Mouse (Mus musculus) left cerebral cortex, adult 2 months (tissue): ENCODE results near the gene Ppp1cc. TPM values are rescaled to one million over a fixed set of nuclear protein-coding genes. Genes with fewer than 3 reads are reported as not detected.
A peak's percentile ranks its signal among the peaks of the same experiment; 100 is the strongest.

ENCODE experiments used
- DNase-seq, 2 experiments: peaks; one replicate each; pipeline ENCODE4 v3.0.0; 2021 to 2022; ENCODE audit warnings: low spot score in 2 of 2, mixed read lengths in 1 of 2; ENCODE audit errors: extremely low spot score in 1 of 2
- H3K27ac ChIP-seq: fragments of 200-600 bp; 2 replicates; pipeline ENCODE4 v1.8.1; 2022
- H3K4me3 ChIP-seq: fragments of 200-600 bp; 2 replicates; pipeline ENCODE4 v1.8.1; 2022
- CTCF ChIP-seq: fragments of 200-600 bp; IDR thresholded peaks from 2 replicates; pipeline ENCODE4 v1.8.1; 2022; ENCODE audit warnings: antibody characterized with exemption, mild to moderate bottlenecking, moderate library complexity
- intact Hi-C: fragments of 180-260 bp; cut with DNase I; formaldehyde crosslinking; loops from one replicate; pipeline ENCODE4 v1.15.1; 2025
- long read RNA-seq, 2 experiments: library from polyadenylated mRNA; stranded (forward); transcript quantifications; one replicate each; pipeline ENCODE4 v2.0.0; 2021; ENCODE audit warnings: borderline mapping rate in 2 of 2
- total RNA-seq, 2 experiments: library from RNA; stranded (reverse); gene quantifications; 2 replicates each; pipeline ENCODE4 v1.2.3; 2021

Gene Ppp1cc
- total RNA-seq: 100 to 1,000 TPM; 176 to 195 TPM
- long read RNA-seq, experiment 1, transcript Ppp1cc-201 (8 exons, 1,442 nt): minor isoform, 6 of 129 reads
- long read RNA-seq, experiment 1, transcript Ppp1cc-202 (7 exons, 2,384 nt): major isoform, 102 of 129 reads
- long read RNA-seq, experiment 1, transcript Ppp1cc-203 (6 exons, 2,492 nt): minor isoform, 9 of 129 reads
- long read RNA-seq, experiment 1, partial matches to known transcripts: 3 of 129 reads
- long read RNA-seq, experiment 1, other reads (novel, unspliced or antisense): 9 of 129 reads
- long read RNA-seq, experiment 2, transcript Ppp1cc-203 (6 exons, 2,492 nt): minor isoform, 9 of 109 reads
- long read RNA-seq, experiment 2, transcript Ppp1cc-202 (7 exons, 2,384 nt): major isoform, 79 of 109 reads
- long read RNA-seq, experiment 2, partial matches to known transcripts: 5 of 109 reads
- long read RNA-seq, experiment 2, other reads (novel, unspliced or antisense): 14 of 109 reads

- TF ChIP-seq CTCF: peak; percentile 39
- intact Hi-C loops: no loop called here
- DNase-seq: peak; percentile 86 to 93
- Histone ChIP-seq H3K4me3 (peak within 1 kb of the TSS; percentile 99), H3K27ac (peak within 1 kb of the TSS; percentile 98)
Observed at GRCm38 (mm10) chr5:122157827-122158381, at the start of gene Ppp1cc. Ppp1cc (plus strand) TSS chr5:122158278.

- intact Hi-C loops: loop anchor here (5.0 kb wide), 2 partner anchors 233 to 283 kb away; partner anchors contain the start of gene Arpc3
- DNase-seq: no peak
- no peak for TF ChIP-seq CTCF
- Histone ChIP-seq H3K27ac (peak overlapping the region; percentile 28; the same call in 1 of the 2 replicates), H3K4me3 (no peak overlapping the region)
Observed at GRCm38 (mm10) chr5:122109325-122110060, 48.6 kb upstream of the Ppp1cc start.

DNA sequence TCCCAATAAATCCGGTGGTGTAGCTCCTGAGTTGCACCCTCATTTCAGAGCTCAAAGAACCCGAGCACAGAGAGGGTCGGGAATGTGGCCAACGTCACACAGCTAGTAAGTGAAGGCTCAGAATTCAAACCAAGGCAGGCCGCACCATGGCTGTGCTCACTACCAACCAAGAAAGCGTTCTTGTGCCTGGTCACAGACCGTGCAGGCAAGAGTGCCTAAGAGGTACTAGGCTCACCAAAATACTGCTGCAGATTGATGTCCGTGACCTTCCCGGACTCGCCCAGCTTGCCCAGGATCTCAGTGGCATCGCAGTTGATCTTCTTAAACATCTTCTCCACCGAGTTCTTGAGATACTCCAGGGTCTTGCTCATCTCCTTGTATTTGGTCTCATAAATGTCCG is 47.5 kb upstream of the Ppp1cc start:
- intact Hi-C loops: loop anchor here (5.0 kb wide), 2 partner anchors 232 to 282 kb away; partner anchors contain the start of gene Arpc3
- no peak for DNase-seq
- TF ChIP-seq CTCF: no peak
- Histone ChIP-seq H3K27ac (no peak overlapping the region), H3K4me3 (no peak overlapping the region)

DNA sequence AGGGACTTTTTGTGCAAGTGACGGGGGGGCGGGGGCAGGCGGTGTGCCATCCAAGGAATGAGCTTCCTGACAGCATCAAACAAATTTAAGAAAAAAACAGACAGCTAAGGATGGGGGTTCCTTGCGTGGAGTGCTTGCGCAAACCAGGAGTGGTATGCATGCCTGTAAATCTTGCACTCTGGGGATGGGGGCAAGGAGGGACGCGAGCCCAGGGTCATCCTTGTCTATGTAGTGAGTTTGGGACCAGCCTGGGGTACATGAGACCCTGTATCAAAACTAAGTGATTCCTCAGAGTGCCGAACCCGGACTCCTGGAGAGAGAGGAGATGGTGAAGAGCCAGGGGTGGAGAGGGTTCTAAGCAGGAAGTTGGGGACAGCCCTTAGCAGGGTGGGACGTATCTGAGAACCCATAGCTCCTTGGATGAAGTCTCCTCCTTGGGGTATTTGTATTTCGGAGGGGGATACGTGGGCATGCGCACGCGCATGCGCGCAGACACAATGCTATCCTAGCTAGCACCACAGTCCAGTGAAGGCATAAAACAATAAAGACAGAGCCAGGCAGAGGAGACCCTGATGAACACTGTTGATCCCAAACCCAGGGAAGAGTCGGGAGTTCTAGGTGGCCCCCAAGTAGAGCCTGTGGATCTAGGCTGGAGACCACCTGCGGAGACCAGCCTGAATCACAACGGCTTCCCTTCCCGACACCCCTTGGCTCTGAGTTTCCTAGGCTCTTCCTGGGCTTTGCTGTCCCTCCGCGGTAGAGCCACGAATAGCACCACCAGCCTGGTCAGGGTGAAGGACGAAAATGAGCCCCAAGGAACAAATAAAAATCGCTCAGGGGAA is 46.8 kb upstream of the Ppp1cc start:
- DNase-seq: no peak
- H3K4me3 ChIP-seq: no peak overlapping the region

DNA sequence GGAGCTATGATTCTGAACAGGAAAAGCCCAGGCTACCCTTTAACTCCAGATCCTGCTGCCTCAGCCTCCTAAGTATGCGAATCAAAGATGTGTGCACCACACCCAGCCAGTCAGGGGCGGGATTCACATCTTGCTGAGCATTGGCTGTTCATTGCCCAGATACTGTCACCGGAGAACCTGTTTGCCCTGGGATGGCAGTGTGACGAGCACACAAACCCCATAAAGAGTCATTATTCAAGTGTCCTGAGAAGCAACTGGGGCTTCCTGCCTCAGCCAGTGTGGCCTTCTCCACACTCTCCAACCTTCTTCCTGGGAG is 46.2 kb upstream of the Ppp1cc start:
- H3K4me3 ChIP-seq: no peak overlapping the region
- TF ChIP-seq CTCF: no peak
- DNase-seq: no peak
- intact Hi-C loops: loop anchor here (5.0 kb wide), 2 partner anchors 230 to 280 kb away; partner anchors contain the start of gene Arpc3
- no peak overlapping the region for H3K27ac ChIP-seq

More for the DNA sequence above, 46.8 kb upstream of the Ppp1cc start:
- TF ChIP-seq CTCF: no peak; the same call in 1 of the 2 replicates
- H3K27ac ChIP-seq: no peak overlapping the region
- intact Hi-C loops: loop anchor here (5.0 kb wide), 2 partner anchors 231 to 281 kb away; partner anchors contain the start of gene Arpc3

DNA sequence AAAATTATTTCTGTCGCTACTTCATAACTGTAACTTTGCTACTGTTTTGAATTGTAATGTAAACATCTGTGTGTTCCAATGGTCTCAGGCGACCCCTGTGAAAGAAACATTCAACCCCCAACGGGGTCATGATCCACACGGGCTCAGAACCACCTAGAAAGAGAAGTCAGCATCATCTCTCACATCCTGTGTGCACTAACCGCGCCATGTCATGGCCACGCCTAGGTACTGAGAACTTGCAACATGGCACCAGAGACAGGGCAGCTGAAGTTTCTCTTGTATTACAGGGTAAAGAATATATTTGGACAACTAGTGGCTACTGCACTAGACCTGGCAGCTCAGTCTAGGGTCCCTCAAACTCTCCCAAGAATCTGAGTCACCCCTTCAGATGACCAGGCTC is 44.6 kb upstream of the Ppp1cc start:
- intact Hi-C loops: loop anchor here (5.0 kb wide), 2 partner anchors 229 to 279 kb away; partner anchors contain the start of gene Arpc3
- TF ChIP-seq CTCF: no peak
- Histone ChIP-seq H3K27ac (no peak overlapping the region), H3K4me3 (no peak overlapping the region)
- no peak for DNase-seq

- peak; percentile 88 for TF ChIP-seq CTCF
Observed at GRCm38 (mm10) chr5:122114176-122114575, 43.9 kb upstream of the Ppp1cc start.

DNA sequence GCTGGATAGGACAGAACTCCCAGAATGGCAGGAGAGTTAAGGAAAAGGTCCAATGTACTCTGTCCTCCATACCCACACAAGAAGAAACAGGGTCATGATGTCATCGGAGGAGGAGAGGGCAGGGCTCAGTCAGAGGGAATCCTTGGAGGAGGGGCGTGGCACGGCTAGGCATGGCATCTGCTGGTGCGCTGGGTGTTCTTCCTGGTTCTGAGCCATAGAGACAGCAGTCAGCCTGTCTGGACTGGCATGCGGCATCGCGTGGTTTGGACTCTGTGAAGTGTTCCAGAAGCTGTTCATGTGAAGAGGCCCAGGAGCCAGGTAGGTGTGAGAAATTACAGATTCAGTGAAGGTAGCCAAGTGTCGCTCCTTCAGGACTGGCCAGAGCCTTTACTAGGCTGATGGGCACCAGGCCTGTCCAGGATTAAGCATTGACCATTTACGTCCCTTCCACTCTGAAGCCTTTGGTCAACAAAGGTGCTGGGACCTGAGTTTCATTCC is 42.8 kb upstream of the Ppp1cc start:
- H3K27ac ChIP-seq: no peak overlapping the region
- intact Hi-C loops: no loop called here
- no peak for TF ChIP-seq CTCF
- no peak overlapping the region for H3K4me3 ChIP-seq
- DNase-seq: no peak

More at GRCm38 (mm10) chr5:122114176-122114575, 43.9 kb upstream of the Ppp1cc start:
- DNase-seq: peak; percentile 39 to 70
- H3K27ac ChIP-seq: no peak overlapping the region
- H3K4me3 ChIP-seq: no peak overlapping the region
- intact Hi-C loops: loop anchor here (5.0 kb wide), 2 partner anchors 228 to 278 kb away; partner anchors contain the start of gene Arpc3

DNA sequence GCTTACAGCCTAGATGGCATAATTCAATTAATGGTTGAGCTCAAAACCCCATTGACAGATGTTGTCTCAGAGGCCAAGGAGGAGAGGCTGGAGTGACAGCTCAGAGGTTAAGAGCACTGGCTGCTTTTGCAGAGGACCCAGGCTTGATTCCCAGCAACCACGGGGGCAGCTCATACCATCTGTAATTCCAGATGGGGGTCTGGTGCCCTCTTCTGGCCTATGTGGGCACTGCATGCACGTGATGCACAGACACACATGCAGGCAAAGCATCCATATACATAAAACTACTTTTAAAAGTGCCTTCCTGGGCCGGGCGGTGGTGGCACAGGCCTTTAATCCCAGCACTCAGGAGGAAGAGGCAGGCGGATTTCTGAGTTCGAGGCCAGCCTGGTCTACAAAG is 41.8 kb upstream of the Ppp1cc start:
- intact Hi-C loops: no loop called here
- H3K4me3 ChIP-seq: no peak overlapping the region
- no peak overlapping the region for H3K27ac ChIP-seq
- DNase-seq: no peak
- TF ChIP-seq CTCF: peak; percentile 25

DNA sequence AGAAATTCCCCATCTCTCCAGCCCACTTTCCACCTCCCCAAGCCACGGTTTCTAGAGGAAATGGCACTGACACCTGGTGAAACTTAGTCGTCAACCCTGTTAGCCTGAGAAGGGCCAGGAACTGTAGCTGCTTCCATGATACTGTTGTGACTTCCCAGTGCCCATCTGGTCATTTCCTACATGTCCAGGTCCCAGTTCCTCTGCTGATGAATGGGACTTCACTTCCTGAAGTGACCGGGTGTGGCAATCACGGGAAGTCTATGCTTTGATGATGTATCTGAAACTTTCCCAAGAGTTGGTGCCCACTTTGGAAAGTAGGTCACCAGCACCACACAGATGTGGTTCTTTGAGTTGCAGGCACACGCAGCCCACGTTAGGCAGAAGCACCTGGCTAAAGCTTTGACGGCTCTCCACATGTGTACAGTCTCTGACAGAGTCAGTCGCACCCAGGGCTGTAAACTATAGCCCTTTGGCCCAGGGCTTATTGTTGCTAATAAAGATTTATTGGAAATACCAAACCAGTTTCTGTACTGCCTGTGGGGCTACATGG is 32.8 kb upstream of the Ppp1cc start:
- intact Hi-C loops: loop anchor here (5.0 kb wide), 1 partner anchor 222 kb away; no protein-coding TSS in a partner anchor
- DNase-seq: no peak

More for the DNA sequence above, 32.8 kb upstream of the Ppp1cc start:
- Histone ChIP-seq H3K4me3 (no peak overlapping the region), H3K27ac (no peak overlapping the region)
- TF ChIP-seq CTCF: no peak
